Mouse (Mus musculus): ENCODE measurements around the gene Lrrc25. TPM values are rescaled to one million over a fixed set of nuclear protein-coding genes. Genes with fewer than 3 reads are reported as not detected.
"Not testable (repeated sequence)": the region's sequence is repeated elsewhere in the genome, so short reads cannot be mapped to it uniquely, and the experiment has no call there.

The Lrrc25 gene
- total RNA-seq (2015; ENCODE audit: low replicate concordance) (2.5 and 11.7 TPM in 2 replicates), total RNA-seq (2017; ENCODE audit: low replicate concordance) (2.3 and 3.5 TPM in 2 replicates)

- no peak for ATAC-seq (replicated peaks; ENCODE audit: low FRiP score, poor library complexity, severe bottlenecking)
Observed at GRCm38 (mm10) chr8:70615894-70616293, at the start of gene Lrrc25. Lrrc25 (plus strand) TSS chr8:70616155.

GRCm38 (mm10) chr8:70570360-70570759 lies 45.6 kb upstream of the Lrrc25 start:
- no peak for ATAC-seq (replicated peaks; ENCODE audit: low FRiP score, poor library complexity, severe bottlenecking)

GRCm38 (mm10) chr8:70570990-70571389 lies 45.0 kb upstream of the Lrrc25 start:
- no peak for ATAC-seq (replicated peaks; ENCODE audit: low FRiP score, poor library complexity, severe bottlenecking)

GRCm38 (mm10) chr8:70574302-70574701 lies 41.7 kb upstream of the Lrrc25 start:
- no peak for ATAC-seq (replicated peaks; ENCODE audit: low FRiP score, poor library complexity, severe bottlenecking)

GRCm38 (mm10) chr8:70574915-70575314 lies 41.0 kb upstream of the Lrrc25 start:
- ATAC-seq (replicated peaks; ENCODE audit: low FRiP score, poor library complexity, severe bottlenecking) = no peak

- ATAC-seq (replicated peaks; ENCODE audit: low FRiP score, poor library complexity, severe bottlenecking) = no peak
Observed at GRCm38 (mm10) chr8:70577207-70577606, 38.7 kb upstream of the Lrrc25 start.

GRCm38 (mm10) chr8:70583476-70584387 lies 32.2 kb upstream of the Lrrc25 start:
- no peak for ATAC-seq (replicated peaks; ENCODE audit: low FRiP score, poor library complexity, severe bottlenecking)

GRCm38 (mm10) chr8:70584606-70585257 lies 31.2 kb upstream of the Lrrc25 start:
- peak; percentile 8; the same call in 1 of the 2 replicates for ATAC-seq (replicated peaks; ENCODE audit: low FRiP score, poor library complexity, severe bottlenecking)

GRCm38 (mm10) chr8:70585258-70585652 lies 30.7 kb upstream of the Lrrc25 start:
- peak; percentile 62 for ATAC-seq (replicated peaks; ENCODE audit: low FRiP score, poor library complexity, severe bottlenecking)

- ATAC-seq (replicated peaks; ENCODE audit: low FRiP score, poor library complexity, severe bottlenecking) = not testable (repeated sequence)
Observed at GRCm38 (mm10) chr8:70587955-70588354, 28.0 kb upstream of the Lrrc25 start.

GRCm38 (mm10) chr8:70591569-70591968 lies 24.4 kb upstream of the Lrrc25 start:
- ATAC-seq (replicated peaks; ENCODE audit: low FRiP score, poor library complexity, severe bottlenecking) = no peak

- ATAC-seq (replicated peaks; ENCODE audit: low FRiP score, poor library complexity, severe bottlenecking) = no peak
Observed at GRCm38 (mm10) chr8:70593173-70593572, 22.8 kb upstream of the Lrrc25 start.

GRCm38 (mm10) chr8:70593961-70594609 lies 21.9 kb upstream of the Lrrc25 start, which contains the start of gene Isyna1:
Isyna1 (plus strand) TSS chr8:70594373.
- peak; percentile 74 for ATAC-seq (replicated peaks; ENCODE audit: low FRiP score, poor library complexity, severe bottlenecking)

- peak; percentile 9; the same call in 1 of the 2 replicates for ATAC-seq (replicated peaks; ENCODE audit: low FRiP score, poor library complexity, severe bottlenecking)
Observed at GRCm38 (mm10) chr8:70594621-70595564, 21.1 kb upstream of the Lrrc25 start.

GRCm38 (mm10) chr8:70595811-70596210 lies 20.1 kb upstream of the Lrrc25 start:
- no peak for ATAC-seq (replicated peaks; ENCODE audit: low FRiP score, poor library complexity, severe bottlenecking)

GRCm38 (mm10) chr8:70596216-70596615 lies 19.7 kb upstream of the Lrrc25 start:
- no peak for ATAC-seq (replicated peaks; ENCODE audit: low FRiP score, poor library complexity, severe bottlenecking)

- ATAC-seq (replicated peaks; ENCODE audit: low FRiP score, poor library complexity, severe bottlenecking) = no peak
Observed at GRCm38 (mm10) chr8:70596775-70597416, 19.1 kb upstream of the Lrrc25 start.

GRCm38 (mm10) chr8:70597417-70598272 lies 18.3 kb upstream of the Lrrc25 start:
- ATAC-seq (replicated peaks; ENCODE audit: low FRiP score, poor library complexity, severe bottlenecking) = no peak
